Mouse (Mus musculus) kidney, embryonic 16.5 days (tissue): Measurements from ENCODE around the gene Chd6. TPM values are rescaled to one million over a fixed set of nuclear protein-coding genes. Genes with fewer than 3 reads are reported as not detected.
"Not testable (repeated sequence)": the region's sequence is repeated elsewhere in the genome, so short reads cannot be mapped to it uniquely, and the experiment has no call there.

Experiments used
- ATAC-seq: fragments of 200-750 bp; cut with Nextera tagmentation; 2 replicates; pipeline ENCODE4 v1.8.0; 2017; ENCODE audit warnings: moderate TSS enrichment; ENCODE audit not compliant: low FRiP score, low TSS enrichment
- H3K27ac ChIP-seq: fragments of 300-500 bp; sonication (generic); 2 replicates; pipeline ENCODE4 v1.5.1; 2014; ENCODE audit warnings: low read length
- H3K27me3 ChIP-seq: fragments of 300-500 bp; sonication (generic); 2 replicates; pipeline ENCODE4 v1.6.1; 2014; ENCODE audit warnings: low read length, control low read depth, mixed read lengths; ENCODE audit not compliant: insufficient read depth
- H3K36me3 ChIP-seq: fragments of 300-500 bp; sonication (generic); 2 replicates; pipeline ENCODE4 v1.6.1; 2014; ENCODE audit warnings: low read length, control low read depth, mixed read lengths; ENCODE audit not compliant: insufficient read depth
- H3K4me1 ChIP-seq: fragments of 300-500 bp; sonication (generic); 2 replicates; pipeline ENCODE4 v1.6.1; 2014; ENCODE audit warnings: low read length, control low read depth, mixed read lengths; ENCODE audit not compliant: insufficient read depth
- H3K4me2 ChIP-seq: fragments of 300-500 bp; sonication (generic); replicated peaks from 2 replicates; pipeline ENCODE4 v1.6.1; 2014; ENCODE audit warnings: low read depth, low read length
- H3K4me3 ChIP-seq: fragments of 300-500 bp; sonication (generic); 2 replicates; pipeline ENCODE4 v1.5.1; 2014; ENCODE audit warnings: mild to moderate bottlenecking, low read length
- H3K9ac ChIP-seq: fragments of 300-500 bp; sonication (generic); replicated peaks from 2 replicates; pipeline ENCODE4 v1.6.1; 2014; ENCODE audit warnings: low read length
- H3K9me3 ChIP-seq: fragments of 300-500 bp; sonication (generic); 2 replicates; pipeline ENCODE4 v1.6.1; 2016; ENCODE audit warnings: low read length, control low read depth
- WGBS: fragments of 180-500 bp; shearing (Covaris S2); extraction: QIAGEN DNeasy Blood & Tissue Kit; methylation state at CpG from one replicate; pipeline ENCODE4 v1.1.7; 2014; 5-methylcytosine and 5-hydroxymethylcytosine counted together
- polyA plus RNA-seq: library from polyadenylated mRNA; unstranded; fragments of >200 nt; fragmentation: Nextera tagmentation; extraction: Ambion mirVana; gene quantifications from 2 replicates; pipeline ENCODE4 v1.2.1, GENCODE M21; 2015

Gene Chd6
- polyA plus RNA-seq, 1 experiment from 2014 or later = 30.1 TPM

DNA sequence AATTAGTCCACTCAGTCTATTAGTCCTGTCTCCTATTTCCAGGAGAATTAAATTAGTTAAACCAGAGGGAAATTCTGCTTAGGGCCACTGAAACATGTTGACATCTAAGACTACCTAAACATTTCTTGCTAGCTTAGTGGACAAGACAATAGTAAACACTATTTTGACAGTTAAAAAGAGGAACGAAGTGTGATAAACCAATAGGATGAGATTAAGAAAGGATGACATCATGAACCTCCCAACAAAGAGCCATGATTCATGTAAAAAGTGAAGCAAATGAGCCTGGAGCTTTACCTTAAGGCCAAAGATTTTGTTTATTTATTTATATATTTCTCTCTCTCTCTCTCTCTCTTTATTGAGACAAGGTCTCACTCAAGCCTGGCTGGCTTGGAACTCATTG lies 146.7 kb downstream of the Chd6 start:
- H3K4me2 ChIP-seq = no peak overlapping the region
- WGBS = 97% methylated on average over 1 of the region's 1 CpGs
- no peak for ATAC-seq
- no peak overlapping the region for H3K4me3 ChIP-seq
- no peaks in the 10 kb centered on the region for H3K4me1 ChIP-seq
- peaks cover 56% of the 10 kb centered on the region for H3K36me3 ChIP-seq
- H3K9ac ChIP-seq = no peak overlapping the region
- no peaks in the 10 kb centered on the region for H3K27me3 ChIP-seq
- no peaks in the 10 kb centered on the region for H3K9me3 ChIP-seq
- peak overlapping the region; percentile 67; the same call in 1 of the 2 replicates for H3K27ac ChIP-seq

DNA sequence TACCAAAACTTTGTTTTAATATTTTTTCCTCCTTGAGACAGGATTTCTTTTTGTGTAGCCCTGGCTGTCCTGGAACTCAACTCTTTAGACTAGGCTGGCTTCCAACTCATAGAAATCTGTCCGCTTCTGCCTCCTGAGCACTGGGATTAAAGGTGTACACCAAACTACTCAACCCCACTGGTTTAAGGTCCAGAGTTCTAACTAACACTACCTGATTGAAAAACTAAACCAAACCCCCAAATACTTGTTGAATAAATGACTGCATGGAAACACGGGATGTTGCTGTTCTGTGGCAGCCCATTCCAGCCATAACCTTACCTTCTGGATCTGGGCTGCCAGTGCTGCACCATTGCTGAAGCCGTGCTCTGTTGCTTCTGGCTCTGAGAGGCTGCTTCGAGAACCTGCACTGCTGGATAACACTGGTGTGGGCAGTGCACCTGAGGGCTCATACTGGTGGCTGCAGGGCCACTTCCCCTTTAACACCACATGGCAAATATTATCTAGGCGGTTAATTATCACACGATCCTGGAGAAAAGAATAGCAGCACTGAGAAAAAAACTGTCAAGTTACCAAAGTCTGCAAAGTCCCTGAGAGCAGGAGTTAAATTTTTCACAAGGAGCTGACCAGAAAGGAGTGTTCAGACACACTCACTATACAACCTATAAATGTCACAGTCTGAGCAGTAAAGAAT lies 147.8 kb downstream of the Chd6 start:
- peak; percentile 85 for ATAC-seq
- H3K9me3 ChIP-seq = no peaks in the 10 kb centered on the region
- H3K4me2 ChIP-seq = no peak overlapping the region
- H3K4me3 ChIP-seq = no peak overlapping the region
- WGBS = 83% methylated on average over 6 of the region's 6 CpGs
- no peaks in the 10 kb centered on the region for H3K4me1 ChIP-seq
- peak overlapping the region; percentile 67 for H3K27ac ChIP-seq
- no peak overlapping the region for H3K9ac ChIP-seq
- peaks cover 54% of the 10 kb centered on the region for H3K36me3 ChIP-seq
- H3K27me3 ChIP-seq = no peaks in the 10 kb centered on the region

DNA sequence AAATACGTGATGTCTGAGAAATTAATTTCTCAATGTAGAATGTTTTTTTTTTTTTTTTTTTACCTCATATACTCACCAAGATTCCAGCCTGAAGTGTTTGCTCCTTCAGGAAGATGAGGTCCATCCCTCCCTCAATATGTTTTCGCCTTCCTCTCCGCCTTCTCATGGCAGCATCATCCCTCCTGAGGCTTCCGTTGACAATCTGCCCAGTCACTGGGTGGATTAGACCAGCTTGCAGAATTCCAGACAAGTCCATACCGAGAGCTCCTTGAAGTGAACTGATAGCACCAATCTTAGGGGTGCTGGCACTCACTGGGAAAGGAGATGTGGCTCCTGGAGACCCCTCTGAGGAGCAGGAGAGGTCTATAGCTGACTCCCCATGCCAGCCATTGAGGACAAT lies 149.0 kb downstream of the Chd6 start:
- H3K9me3 ChIP-seq = no peaks in the 10 kb centered on the region
- H3K4me3 ChIP-seq = no peak overlapping the region
- no peak overlapping the region for H3K27ac ChIP-seq
- WGBS = 97% methylated on average over 5 of the region's 5 CpGs
- no peak for ATAC-seq
- no peaks in the 10 kb centered on the region for H3K4me1 ChIP-seq
- peaks cover 54% of the 10 kb centered on the region for H3K36me3 ChIP-seq
- no peak overlapping the region for H3K9ac ChIP-seq
- no peaks in the 10 kb centered on the region for H3K27me3 ChIP-seq
- H3K4me2 ChIP-seq = no peak overlapping the region

DNA sequence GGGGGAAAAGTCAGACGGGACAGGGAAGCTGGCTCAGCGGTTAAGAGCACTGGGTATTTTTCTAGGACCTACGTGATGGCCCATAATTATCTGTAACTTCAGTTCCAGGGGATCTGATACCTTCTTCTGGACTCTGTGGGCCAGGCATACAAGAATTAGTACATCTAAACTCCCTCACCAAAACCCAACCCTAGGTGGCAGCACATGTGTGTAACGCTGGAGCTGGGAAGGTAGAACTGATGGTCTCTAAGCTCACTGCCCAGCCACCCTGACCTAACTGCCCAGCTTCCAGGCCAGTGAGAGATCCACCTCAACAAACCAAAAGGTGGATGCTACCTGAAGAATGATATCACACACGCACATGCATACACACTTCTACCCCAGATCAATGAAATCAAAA lies 150.1 kb downstream of the Chd6 start:
- ATAC-seq = no peak
- Histone ChIP-seq H3K27ac (no peak overlapping the region), H3K27me3 (no peaks in the 10 kb centered on the region), H3K4me3 (no peak overlapping the region), H3K4me1 (no peaks in the 10 kb centered on the region), H3K9me3 (no peaks in the 10 kb centered on the region), H3K36me3 (peaks cover 55% of the 10 kb centered on the region), H3K4me2 (no peak overlapping the region), H3K9ac (no peak overlapping the region)
- 88% methylated on average over 5 of the region's 5 CpGs for WGBS

DNA sequence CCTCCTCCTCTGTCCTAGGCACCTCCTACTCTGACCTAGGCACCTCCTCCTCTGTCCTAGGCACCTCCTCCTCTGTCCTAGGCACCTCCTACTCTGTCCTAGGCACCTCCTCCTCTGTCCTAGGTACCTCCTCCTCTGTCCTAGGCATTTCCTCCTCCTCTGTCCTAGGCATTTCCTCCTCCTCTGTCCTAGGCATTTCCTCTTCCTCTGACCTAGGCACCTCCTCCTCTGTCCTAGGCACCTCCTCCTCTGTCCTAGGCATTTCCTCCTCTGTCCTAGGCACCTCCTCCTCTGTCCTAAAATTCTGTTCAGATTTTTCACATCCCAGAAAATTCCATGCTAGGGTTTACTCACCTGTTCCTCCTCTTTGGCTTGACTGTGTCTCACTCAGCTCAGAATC lies 151.1 kb downstream of the Chd6 start:
- H3K27me3 ChIP-seq, H3K4me2 ChIP-seq, ATAC-seq, H3K27ac ChIP-seq, H3K9me3 ChIP-seq, H3K4me3 ChIP-seq, H3K9ac ChIP-seq, H3K4me1 ChIP-seq: not testable (repeated sequence)
- H3K36me3 ChIP-seq = peaks cover 58% of the 10 kb centered on the region

GRCm38 (mm10) chr2:160957307-160957706 lies 151.6 kb downstream of the Chd6 start:
- not testable (repeated sequence) for H3K9ac ChIP-seq, ATAC-seq, H3K27ac ChIP-seq

GRCm38 (mm10) chr2:160955331-160955730 lies 153.5 kb downstream of the Chd6 start:
- no peak overlapping the region for H3K9ac ChIP-seq
- no peaks in the 10 kb centered on the region for H3K4me1 ChIP-seq
- no peak for ATAC-seq
- H3K27ac ChIP-seq = no peak overlapping the region
- WGBS = 79% methylated on average over 7 of the region's 7 CpGs
- H3K4me2 ChIP-seq = no peak overlapping the region
- H3K4me3 ChIP-seq = no peak overlapping the region
- no peaks in the 10 kb centered on the region for H3K27me3 ChIP-seq
- H3K36me3 ChIP-seq = peaks cover 63% of the 10 kb centered on the region
- H3K9me3 ChIP-seq = no peaks in the 10 kb centered on the region

More at GRCm38 (mm10) chr2:160957307-160957706, 151.6 kb downstream of the Chd6 start:
- H3K4me3 ChIP-seq, H3K27me3 ChIP-seq, H3K4me1 ChIP-seq, H3K9me3 ChIP-seq, H3K4me2 ChIP-seq: not testable (repeated sequence)
- peaks cover 58% of the 10 kb centered on the region for H3K36me3 ChIP-seq

DNA sequence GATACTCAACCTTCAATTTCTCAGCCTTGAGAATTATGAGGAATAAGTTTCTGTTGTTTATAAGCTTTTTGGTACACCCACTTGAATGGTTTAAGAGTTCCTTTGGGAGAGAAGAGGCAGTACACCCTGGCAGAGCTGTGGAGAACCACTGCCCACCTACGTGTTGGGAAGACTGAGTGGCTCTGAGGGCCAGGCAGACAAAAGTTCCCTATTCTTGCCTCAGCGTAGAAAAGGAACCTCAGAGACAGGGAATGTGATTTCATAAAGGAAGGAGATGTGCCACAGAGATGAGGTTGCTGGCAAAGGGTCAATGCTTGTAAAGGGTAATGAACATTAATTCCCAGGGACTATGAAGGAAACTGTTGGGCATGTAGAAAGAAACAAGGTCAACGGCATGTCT lies 154.3 kb downstream of the Chd6 start:
- no peak overlapping the region for H3K27ac ChIP-seq
- no peak overlapping the region for H3K4me3 ChIP-seq
- no peaks in the 10 kb centered on the region for H3K9me3 ChIP-seq
- no peaks in the 10 kb centered on the region for H3K4me1 ChIP-seq
- H3K4me2 ChIP-seq = no peak overlapping the region
- no peak overlapping the region for H3K9ac ChIP-seq
- WGBS = 87% methylated on average over 3 of the region's 3 CpGs
- no peak for ATAC-seq
- H3K27me3 ChIP-seq = no peaks in the 10 kb centered on the region
- H3K36me3 ChIP-seq = peaks cover 63% of the 10 kb centered on the region

- no peak overlapping the region for H3K27ac ChIP-seq
- no peak overlapping the region for H3K4me3 ChIP-seq
- no peaks in the 10 kb centered on the region for H3K4me1 ChIP-seq
- H3K4me2 ChIP-seq = no peak overlapping the region
- no peaks in the 10 kb centered on the region for H3K9me3 ChIP-seq
- peaks cover 65% of the 10 kb centered on the region for H3K36me3 ChIP-seq
- WGBS = 82% methylated on average over 7 of the region's 7 CpGs
- no peak for ATAC-seq
- no peaks in the 10 kb centered on the region for H3K27me3 ChIP-seq
- H3K9ac ChIP-seq = no peak overlapping the region
Measured at GRCm38 (mm10) chr2:160953131-160953873, 155.6 kb downstream of the Chd6 start.

- Histone ChIP-seq H3K4me2 (no peak overlapping the region), H3K27me3 (no peaks in the 10 kb centered on the region), H3K4me3 (no peak overlapping the region), H3K9ac (no peak overlapping the region), H3K9me3 (no peaks in the 10 kb centered on the region), H3K27ac (no peak overlapping the region), H3K36me3 (peaks cover 67% of the 10 kb centered on the region), H3K4me1 (no peaks in the 10 kb centered on the region)
- WGBS = 63% methylated on average over 4 of the region's 4 CpGs
- ATAC-seq = no peak
Measured at GRCm38 (mm10) chr2:160951595-160951994, 157.3 kb downstream of the Chd6 start.
